Mouse (Mus musculus) kidney, adult 2 months (tissue): ENCODE measurements around the gene Nectin2.

Experiments
- CTCF ChIP-seq: fragments of 200-500 bp; conservative IDR thresholded peaks from 2 replicates; pipeline ENCODE4 v1.5.1; 2011; ENCODE audit warnings: low read depth, mild to moderate bottlenecking, control low read depth, low read length, moderate library complexity, mixed read lengths; ENCODE audit not compliant: insufficient read depth, insufficient read length
- POLR2A ChIP-seq: fragments of 200-500 bp; IDR thresholded peaks from one replicate; pipeline ENCODE4 v1.6.1; 2011; ENCODE audit warnings: low read depth, low read length, control low read depth

DNA sequence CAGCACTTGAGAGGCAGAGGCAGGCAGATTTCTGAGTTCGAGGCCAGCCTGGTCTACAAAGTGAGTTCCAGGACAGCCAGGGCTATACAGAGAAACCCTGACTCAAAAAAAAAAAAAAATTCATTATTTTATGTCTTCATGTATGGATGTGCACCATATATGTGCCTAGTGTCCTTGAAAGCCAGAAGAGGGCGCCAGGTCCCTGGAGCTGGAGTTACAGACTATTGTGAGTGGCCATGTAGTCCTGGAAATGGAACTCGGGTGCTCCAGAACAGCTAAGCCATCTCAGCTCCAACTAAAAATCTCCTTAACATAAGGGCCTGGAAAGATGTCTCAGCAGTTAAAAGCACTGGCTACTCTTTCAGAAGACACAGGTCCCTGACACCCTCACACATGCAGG lies 83.5 kb downstream of the Nectin2 start:
- peak; percentile 45 for TF ChIP-seq CTCF
- TF ChIP-seq POLR2A, result no peak
